Mouse (Mus musculus): Measurements from ENCODE around the gene Mobp. TPM values are rescaled to one million over a fixed set of nuclear protein-coding genes. Genes with fewer than 3 reads are reported as not detected.
A peak's percentile ranks its signal among the peaks of the same experiment; 100 is the strongest.

Mobp gene
- total RNA-seq, 1 experiment: 2.7 TPM

- H3K9ac ChIP-seq (ENCODE audit: insufficient read depth, low read depth, low read length, poor library complexity, severe bottlenecking): no peak overlapping the region
- H3K4me1 ChIP-seq (ENCODE audit: control insufficient read depth in 2 of 2, insufficient read depth in 2 of 2, low read length in 2 of 2, poor library complexity in 1 of 2): peaks cover 3 to 17% of the 10 kb centered on the region in 2 experiments; a peak in 3 of 4 replicates
- no peaks in the 10 kb centered on the region for H3K9me3 ChIP-seq (ENCODE audit: control insufficient read depth, insufficient read depth, low read depth, low read length)
- TF ChIP-seq CHD2 (IDR thresholded peaks at IDR 0.05; ENCODE audit: low read depth, low read length): no peak
- in situ Hi-C loops (cut with MboI; ENCODE audit: low sequenced_read_pairs in 2 of 2, unreplicated experiment in 2 of 2): no loop called here
- H3K36me3 ChIP-seq (ENCODE audit: control insufficient read depth, insufficient read depth, low read length, poor library complexity, severe bottlenecking): peaks cover 19% of the 10 kb centered on the region; the same call in 1 of the 2 replicates
- no peak overlapping the region for H3K4me3 ChIP-seq (ENCODE audit: insufficient read depth in 1 of 2, low read depth in 1 of 2, low read length in 2 of 2, poor library complexity in 1 of 2, severe bottlenecking in 1 of 2)
- H3K27ac ChIP-seq (ENCODE audit: insufficient read depth, low read depth, low read length, poor library complexity, severe bottlenecking): no peak overlapping the region
- no peak for DNase-seq (ENCODE audit: low read depth, low spot score)
Measured at GRCm38 (mm10) chr9:120114789-120115151, 34.7 kb upstream of the Mobp start.

DNA sequence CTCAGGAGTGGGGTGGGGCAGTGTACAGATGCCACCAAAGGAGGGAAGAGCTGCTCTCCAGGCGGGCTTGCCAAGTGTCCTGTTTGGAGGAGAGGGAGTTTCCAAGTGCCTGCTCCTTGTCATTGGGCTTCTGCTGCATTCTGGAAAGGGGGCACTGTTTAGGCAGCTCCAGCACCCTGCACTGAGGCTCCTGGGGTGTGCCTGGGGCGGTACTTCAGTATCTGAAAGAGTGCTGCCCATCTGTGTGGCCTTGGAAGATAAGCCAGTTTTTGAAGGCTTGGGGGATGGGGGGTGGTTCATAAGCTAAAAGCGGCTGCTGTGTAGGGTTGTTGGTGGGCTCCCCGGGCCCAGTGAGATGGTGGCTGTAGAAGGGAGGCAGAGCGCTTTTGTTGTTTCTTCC is 33.9 kb upstream of the Mobp start:
- Histone ChIP-seq H3K9me3 (ENCODE audit: control insufficient read depth, insufficient read depth, low read depth, low read length) (no peaks in the 10 kb centered on the region), H3K36me3 (ENCODE audit: control insufficient read depth, insufficient read depth, low read length, poor library complexity, severe bottlenecking) (peaks cover 22% of the 10 kb centered on the region), H3K27ac (ENCODE audit: insufficient read depth, low read depth, low read length, poor library complexity, severe bottlenecking) (no peak overlapping the region), H3K4me3 (ENCODE audit: insufficient read depth in 1 of 2, low read depth in 1 of 2, low read length in 2 of 2, poor library complexity in 1 of 2, severe bottlenecking in 1 of 2) (no peak overlapping the region), H3K4me1 (ENCODE audit: control insufficient read depth in 2 of 2, insufficient read depth in 2 of 2, low read length in 2 of 2, poor library complexity in 1 of 2) (peaks cover 3 to 17% of the 10 kb centered on the region in 2 experiments; a peak in 3 of 4 replicates), H3K9ac (ENCODE audit: insufficient read depth, low read depth, low read length, poor library complexity, severe bottlenecking) (no peak overlapping the region)
- TF ChIP-seq ZNF384 (IDR thresholded peaks at IDR 0.05; ENCODE audit: low read depth, low read length): no peak
- no peak for TF ChIP-seq CHD2 (IDR thresholded peaks at IDR 0.05; ENCODE audit: low read depth, low read length)
- TF ChIP-seq MAFK (IDR thresholded peaks at IDR 0.05; ENCODE audit: insufficient read depth, low read depth, low read length): no peak
- TF ChIP-seq HCFC1 (IDR thresholded peaks at IDR 0.05; ENCODE audit: borderline replicate concordance, insufficient read depth, low read length): no peak
- no peak for TF ChIP-seq ZC3H11A (IDR thresholded peaks at IDR 0.05; ENCODE audit: borderline replicate concordance, low read depth, low read length)
- DNase-seq (ENCODE audit: low read depth, low spot score): no peak
- in situ Hi-C loops (cut with MboI; ENCODE audit: low sequenced_read_pairs in 2 of 2, unreplicated experiment in 2 of 2): no loop called here

DNA sequence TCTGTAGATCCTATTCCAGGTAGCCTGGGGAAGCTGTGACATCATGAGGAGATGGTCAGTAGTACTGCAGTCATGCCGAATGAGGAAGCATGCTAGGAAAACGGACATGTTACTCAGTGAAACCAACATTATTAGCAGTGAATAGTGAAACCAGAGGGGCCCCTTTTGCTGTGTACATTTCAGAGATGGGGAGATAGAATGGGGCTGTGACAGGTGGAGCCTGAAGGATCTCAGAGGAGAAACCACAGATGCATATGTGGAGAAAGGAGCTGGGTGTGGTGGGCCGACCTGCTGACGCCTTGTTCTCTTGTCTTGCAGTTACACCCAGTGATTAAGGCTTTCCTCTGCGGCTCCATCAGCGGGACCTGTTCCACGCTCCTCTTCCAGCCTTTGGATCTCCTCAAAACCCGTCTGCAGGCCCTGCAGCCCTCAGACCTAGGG is 33.3 kb upstream of the Mobp start:
- no peak overlapping the region; the same call in 1 of the 2 replicates for H3K27ac ChIP-seq (ENCODE audit: insufficient read depth, low read depth, low read length, poor library complexity, severe bottlenecking)
- H3K36me3 ChIP-seq (ENCODE audit: control insufficient read depth, insufficient read depth, low read length, poor library complexity, severe bottlenecking): peaks cover 24% of the 10 kb centered on the region
- no peaks in the 10 kb centered on the region for H3K9me3 ChIP-seq (ENCODE audit: control insufficient read depth, insufficient read depth, low read depth, low read length)
- H3K4me3 ChIP-seq (ENCODE audit: insufficient read depth in 1 of 2, low read depth in 1 of 2, low read length in 2 of 2, poor library complexity in 1 of 2, severe bottlenecking in 1 of 2): no peak overlapping the region
- TF ChIP-seq CHD2 (IDR thresholded peaks at IDR 0.05; ENCODE audit: low read depth, low read length): no peak
- TF ChIP-seq ZNF384 (IDR thresholded peaks at IDR 0.05; ENCODE audit: low read depth, low read length): no peak
- no peak for TF ChIP-seq ZC3H11A (IDR thresholded peaks at IDR 0.05; ENCODE audit: borderline replicate concordance, low read depth, low read length)
- TF ChIP-seq HCFC1 (IDR thresholded peaks at IDR 0.05; ENCODE audit: borderline replicate concordance, insufficient read depth, low read length): no peak
- no peak for TF ChIP-seq MAFK (IDR thresholded peaks at IDR 0.05; ENCODE audit: insufficient read depth, low read depth, low read length)
- DNase-seq (ENCODE audit: low read depth, low spot score): no peak
- in situ Hi-C loops (cut with MboI; ENCODE audit: low sequenced_read_pairs in 2 of 2, unreplicated experiment in 2 of 2): no loop called here
- 0 out of 2 replicates have a peak overlapping the region, but pooled peaks have one; percentile 10 for H3K9ac ChIP-seq (ENCODE audit: insufficient read depth, low read depth, low read length, poor library complexity, severe bottlenecking)
- H3K4me1 ChIP-seq (ENCODE audit: control insufficient read depth in 2 of 2, insufficient read depth in 2 of 2, low read length in 2 of 2, poor library complexity in 1 of 2): peaks cover 3 to 17% of the 10 kb centered on the region in 2 experiments; a peak in 3 of 4 replicates

DNA sequence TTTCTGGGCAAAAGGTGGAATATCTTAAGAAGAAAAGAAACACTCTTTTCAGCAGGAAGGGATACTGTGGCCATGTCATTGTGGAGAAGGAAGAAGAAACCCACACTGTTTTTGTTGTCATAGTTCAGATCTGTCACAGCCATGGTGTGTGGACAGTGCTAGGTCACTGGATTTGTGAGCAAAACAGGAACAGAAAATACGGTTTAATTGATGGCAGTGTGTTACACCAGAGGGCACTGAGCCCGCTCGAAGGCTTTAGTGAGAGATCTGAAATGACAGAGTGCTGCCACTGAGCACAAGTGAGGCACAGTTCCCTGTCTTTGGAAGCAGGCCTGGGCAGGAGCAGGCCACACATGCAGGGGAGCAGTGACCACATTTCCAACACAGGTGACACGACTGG is 31.3 kb upstream of the Mobp start:
- H3K36me3 ChIP-seq (ENCODE audit: control insufficient read depth, insufficient read depth, low read length, poor library complexity, severe bottlenecking): peaks cover 29% of the 10 kb centered on the region
- in situ Hi-C loops (cut with MboI; ENCODE audit: low sequenced_read_pairs in 2 of 2, unreplicated experiment in 2 of 2): no loop called here
- no peak overlapping the region; the same call in 1 of the 2 replicates for H3K27ac ChIP-seq (ENCODE audit: insufficient read depth, low read depth, low read length, poor library complexity, severe bottlenecking)

DNA sequence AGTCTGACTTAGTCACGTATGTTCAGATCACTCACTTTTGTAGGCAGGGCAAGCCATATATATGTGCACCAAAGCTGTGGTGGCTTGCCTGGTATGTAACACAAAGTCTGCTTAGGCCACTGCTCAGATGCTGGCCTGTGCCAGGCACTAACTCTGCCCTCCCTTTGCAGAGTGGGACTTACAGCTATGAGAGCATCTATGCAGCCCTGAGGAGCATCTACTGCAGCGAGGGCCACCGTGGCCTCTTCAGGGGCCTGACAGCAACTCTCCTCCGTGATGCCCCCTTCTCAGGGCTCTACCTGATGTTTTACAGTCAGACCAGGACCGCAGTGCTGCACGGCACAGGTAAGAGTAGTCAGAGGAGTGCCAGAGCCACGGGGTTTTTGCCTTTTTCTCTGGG is 29.0 kb upstream of the Mobp start:
- Histone ChIP-seq H3K4me1 (ENCODE audit: control insufficient read depth in 2 of 2, insufficient read depth in 2 of 2, low read length in 2 of 2, poor library complexity in 1 of 2) (peaks cover 3 to 10% of the 10 kb centered on the region in 2 experiments; a peak in 3 of 4 replicates), H3K9me3 (ENCODE audit: control insufficient read depth, insufficient read depth, low read depth, low read length) (no peaks in the 10 kb centered on the region), H3K27ac (ENCODE audit: insufficient read depth, low read depth, low read length, poor library complexity, severe bottlenecking) (no peak overlapping the region), H3K9ac (ENCODE audit: insufficient read depth, low read depth, low read length, poor library complexity, severe bottlenecking) (no peak overlapping the region), H3K4me3 (ENCODE audit: insufficient read depth in 1 of 2, low read depth in 1 of 2, low read length in 2 of 2, poor library complexity in 1 of 2, severe bottlenecking in 1 of 2) (no peak overlapping the region), H3K36me3 (ENCODE audit: control insufficient read depth, insufficient read depth, low read length, poor library complexity, severe bottlenecking) (peaks cover 35% of the 10 kb centered on the region)
- in situ Hi-C loops (cut with MboI; ENCODE audit: low sequenced_read_pairs in 2 of 2, unreplicated experiment in 2 of 2): no loop called here
- DNase-seq (ENCODE audit: low read depth, low spot score): no peak
- no peak for TF ChIP-seq MAFK (IDR thresholded peaks at IDR 0.05; ENCODE audit: insufficient read depth, low read depth, low read length)
- no peak for TF ChIP-seq HCFC1 (IDR thresholded peaks at IDR 0.05; ENCODE audit: borderline replicate concordance, insufficient read depth, low read length)
- TF ChIP-seq ZC3H11A (IDR thresholded peaks at IDR 0.05; ENCODE audit: borderline replicate concordance, low read depth, low read length): no peak
- no peak for TF ChIP-seq ZNF384 (IDR thresholded peaks at IDR 0.05; ENCODE audit: low read depth, low read length)
- no peak for TF ChIP-seq CHD2 (IDR thresholded peaks at IDR 0.05; ENCODE audit: low read depth, low read length)

More for the DNA sequence above, 31.3 kb upstream of the Mobp start:
- TF ChIP-seq ZC3H11A (IDR thresholded peaks at IDR 0.05; ENCODE audit: borderline replicate concordance, low read depth, low read length) (no peak), MAFK (IDR thresholded peaks at IDR 0.05; ENCODE audit: insufficient read depth, low read depth, low read length) (no peak), HCFC1 (IDR thresholded peaks at IDR 0.05; ENCODE audit: borderline replicate concordance, insufficient read depth, low read length) (no peak), ZNF384 (IDR thresholded peaks at IDR 0.05; ENCODE audit: low read depth, low read length) (no peak), CHD2 (IDR thresholded peaks at IDR 0.05; ENCODE audit: low read depth, low read length) (no peak)
- H3K9ac ChIP-seq (ENCODE audit: insufficient read depth, low read depth, low read length, poor library complexity, severe bottlenecking): no peak overlapping the region
- peaks cover 3 to 17% of the 10 kb centered on the region in 2 experiments; a peak in 3 of 4 replicates for H3K4me1 ChIP-seq (ENCODE audit: control insufficient read depth in 2 of 2, insufficient read depth in 2 of 2, low read length in 2 of 2, poor library complexity in 1 of 2)
- no peaks in the 10 kb centered on the region for H3K9me3 ChIP-seq (ENCODE audit: control insufficient read depth, insufficient read depth, low read depth, low read length)
- H3K4me3 ChIP-seq (ENCODE audit: insufficient read depth in 1 of 2, low read depth in 1 of 2, low read length in 2 of 2, poor library complexity in 1 of 2, severe bottlenecking in 1 of 2): no peak overlapping the region
- no peak for DNase-seq (ENCODE audit: low read depth, low spot score)
